Mouse (Mus musculus): ENCODE data around the gene Arhgef3. TPM values are rescaled to one million over a fixed set of nuclear protein-coding genes. Genes with fewer than 3 reads are reported as not detected.

Gene Arhgef3
- total RNA-seq (2021), result 10 to 100 TPM; 66.5 to 67.7 TPM

- peak in 1 of 2 experiments; percentile 19 for DNase-seq (ENCODE audit: low spot score in 2 of 2)
- intact Hi-C loops (cut with DNase I), result loop anchor here (5.0 kb wide), 1 partner anchor 68 kb away; no protein-coding TSS in a partner anchor
Observed at GRCm38 (mm10) chr14:27114362-27115274, at the start of gene Arhgef3. TSS of gene Arhgef3 (plus strand) at chr14:27114899.

- intact Hi-C loops (cut with DNase I), result no loop called here
Observed at GRCm38 (mm10) chr14:27066171-27066929, 48.3 kb upstream of the Arhgef3 start.

GRCm38 (mm10) chr14:27067866-27068271 is 46.8 kb upstream of the Arhgef3 start:
- DNase-seq (ENCODE audit: low spot score in 2 of 2), result no peak
- intact Hi-C loops (cut with DNase I), result no loop called here

More at GRCm38 (mm10) chr14:27066171-27066929, 48.3 kb upstream of the Arhgef3 start:
- no peak for DNase-seq (ENCODE audit: low spot score in 2 of 2)

GRCm38 (mm10) chr14:27069434-27070097 is 45.1 kb upstream of the Arhgef3 start:
- intact Hi-C loops (cut with DNase I), result no loop called here
- no peak for DNase-seq (ENCODE audit: low spot score in 2 of 2)

GRCm38 (mm10) chr14:27070128-27070527 is 44.6 kb upstream of the Arhgef3 start:
- intact Hi-C loops (cut with DNase I), result no loop called here
- DNase-seq (ENCODE audit: low spot score in 2 of 2), result no peak

- no peak for DNase-seq (ENCODE audit: low spot score in 2 of 2)
- intact Hi-C loops (cut with DNase I), result no loop called here
Observed at GRCm38 (mm10) chr14:27070758-27071157, 43.9 kb upstream of the Arhgef3 start.

GRCm38 (mm10) chr14:27071985-27072384 is 42.7 kb upstream of the Arhgef3 start:
- DNase-seq (ENCODE audit: low spot score in 2 of 2), result no peak
- intact Hi-C loops (cut with DNase I), result no loop called here

GRCm38 (mm10) chr14:27075084-27075483 is 39.6 kb upstream of the Arhgef3 start:
- intact Hi-C loops (cut with DNase I), result no loop called here
- no peak for DNase-seq (ENCODE audit: low spot score in 2 of 2)

- intact Hi-C loops (cut with DNase I), result no loop called here
- no peak for DNase-seq (ENCODE audit: low spot score in 2 of 2)
Observed at GRCm38 (mm10) chr14:27075909-27076521, 38.7 kb upstream of the Arhgef3 start.

GRCm38 (mm10) chr14:27076522-27076920 is 38.2 kb upstream of the Arhgef3 start:
- intact Hi-C loops (cut with DNase I), result no loop called here

GRCm38 (mm10) chr14:27081536-27082275 is 33.0 kb upstream of the Arhgef3 start:
- peak; percentile 25 to 27 for DNase-seq (ENCODE audit: low spot score in 2 of 2)
- intact Hi-C loops (cut with DNase I), result loop anchor here (5.0 kb wide), 1 partner anchor 34 kb away; no protein-coding TSS in a partner anchor

More at GRCm38 (mm10) chr14:27076522-27076920, 38.2 kb upstream of the Arhgef3 start:
- no peak for DNase-seq (ENCODE audit: low spot score in 2 of 2)

- no peak for DNase-seq (ENCODE audit: low spot score in 2 of 2)
Observed at GRCm38 (mm10) chr14:27085471-27085870, 29.2 kb upstream of the Arhgef3 start.

GRCm38 (mm10) chr14:27085999-27086398 is 28.7 kb upstream of the Arhgef3 start:
- intact Hi-C loops (cut with DNase I), result no loop called here
- no peak for DNase-seq (ENCODE audit: low spot score in 2 of 2)

More at GRCm38 (mm10) chr14:27085471-27085870, 29.2 kb upstream of the Arhgef3 start:
- intact Hi-C loops (cut with DNase I), result no loop called here

- intact Hi-C loops (cut with DNase I), result loop anchor here (10.0 kb wide), 1 partner anchor 419 kb away; no protein-coding TSS in a partner anchor
Observed at GRCm38 (mm10) chr14:27094247-27094646, 20.5 kb upstream of the Arhgef3 start.

GRCm38 (mm10) chr14:27096133-27096532 is 18.6 kb upstream of the Arhgef3 start:
- no peak for DNase-seq (ENCODE audit: low spot score in 2 of 2)

More at GRCm38 (mm10) chr14:27094247-27094646, 20.5 kb upstream of the Arhgef3 start:
- no peak for DNase-seq (ENCODE audit: low spot score in 2 of 2)

GRCm38 (mm10) chr14:27096779-27097178 is 17.9 kb upstream of the Arhgef3 start:
- peak; percentile 26 to 51 for DNase-seq (ENCODE audit: low spot score in 2 of 2)
- intact Hi-C loops (cut with DNase I), result loop anchor here (2.0 to 10.0 kb wide), 2 partner anchors 66 to 422 kb away; no protein-coding TSS in a partner anchor

More at GRCm38 (mm10) chr14:27096133-27096532, 18.6 kb upstream of the Arhgef3 start:
- intact Hi-C loops (cut with DNase I), result loop anchor here (2.0 to 10.0 kb wide), 2 partner anchors 65 to 421 kb away; no protein-coding TSS in a partner anchor

- intact Hi-C loops (cut with DNase I), result no loop called here
- no peak for DNase-seq (ENCODE audit: low spot score in 2 of 2)
Observed at GRCm38 (mm10) chr14:27101735-27102134, 13.0 kb upstream of the Arhgef3 start.

GRCm38 (mm10) chr14:27102720-27103119 is 12.0 kb upstream of the Arhgef3 start:
- peak; percentile 36 to 51 for DNase-seq (ENCODE audit: low spot score in 2 of 2)
- intact Hi-C loops (cut with DNase I), result no loop called here
